Mouse (Mus musculus): ENCODE measurements around the gene Ppard. TPM values are rescaled to one million over a fixed set of nuclear protein-coding genes. Genes with fewer than 3 reads are reported as not detected.

The Ppard gene
- total and polyA plus RNA-seq, 2 experiments from 2014 or later, result 1.5 to 7.7 TPM

- Histone ChIP-seq H3K9ac (replicated peaks; ENCODE audit: low read length, poor library complexity, severe bottlenecking) (no peak overlapping the region), H3K9me3 (ENCODE audit: low read length) (no peaks in the 10 kb centered on the region), H3K36me3 (ENCODE audit: insufficient read depth, low read length) (peaks cover 3% of the 10 kb centered on the region; the same call in 1 of the 2 replicates), H3K4me1 (ENCODE audit: insufficient read depth, low read length) (peaks cover 5% of the 10 kb centered on the region; the same call in 1 of the 2 replicates), H3K4me2 (ENCODE audit: low read depth, low read length, poor library complexity, severe bottlenecking) (no peak overlapping the region), H3K27me3 (ENCODE audit: insufficient read depth, low read length) (no peaks in the 10 kb centered on the region), H3K27ac (ENCODE audit: low read depth, low read length) (no peak overlapping the region), H3K4me3 (ENCODE audit: low read depth, low read length) (no peak overlapping the region)
- WGBS, result 80% methylated on average over 4 of the region's 4 CpGs
- ATAC-seq (ENCODE audit: low FRiP score), result no peak
- TF ChIP-seq CTCF (IDR thresholded peaks at IDR 0.05), result no peak
- no peak for DNase-seq (ENCODE audit: low spot score)
Measured at GRCm38 (mm10) chr17:28236636-28237015, 4.1 kb downstream of the Ppard start.

- H3K27ac ChIP-seq (ENCODE audit: low read depth, low read length), result no peak overlapping the region
- H3K36me3 ChIP-seq (ENCODE audit: insufficient read depth, low read length), result peaks cover 3% of the 10 kb centered on the region; the same call in 1 of the 2 replicates
- H3K9ac ChIP-seq (replicated peaks; ENCODE audit: low read length, poor library complexity, severe bottlenecking), result no peak overlapping the region
- H3K27me3 ChIP-seq (ENCODE audit: insufficient read depth, low read length), result no peaks in the 10 kb centered on the region
- no peaks in the 10 kb centered on the region for H3K9me3 ChIP-seq (ENCODE audit: low read length)
- no peak overlapping the region for H3K4me3 ChIP-seq (ENCODE audit: low read depth, low read length)
- WGBS, result 56% methylated on average over 5 of the region's 5 CpGs
- DNase-seq (ENCODE audit: low spot score), result no peak
- ATAC-seq (ENCODE audit: low FRiP score), result no peak
- TF ChIP-seq CTCF (IDR thresholded peaks at IDR 0.05), result no peak
- H3K4me1 ChIP-seq (ENCODE audit: insufficient read depth, low read length), result peaks cover 5% of the 10 kb centered on the region; the same call in 1 of the 2 replicates
- H3K4me2 ChIP-seq (ENCODE audit: low read depth, low read length, poor library complexity, severe bottlenecking), result no peak overlapping the region
Measured at GRCm38 (mm10) chr17:28237362-28237761, 4.9 kb downstream of the Ppard start.

- Histone ChIP-seq H3K9me3 (ENCODE audit: low read length) (no peaks in the 10 kb centered on the region), H3K27me3 (ENCODE audit: insufficient read depth, low read length) (no peaks in the 10 kb centered on the region), H3K4me2 (ENCODE audit: low read depth, low read length, poor library complexity, severe bottlenecking) (no peak overlapping the region), H3K4me1 (ENCODE audit: insufficient read depth, low read length) (peaks cover 5% of the 10 kb centered on the region; the same call in 1 of the 2 replicates), H3K36me3 (ENCODE audit: insufficient read depth, low read length) (peaks cover 3% of the 10 kb centered on the region; the same call in 1 of the 2 replicates), H3K27ac (ENCODE audit: low read depth, low read length) (no peak overlapping the region), H3K4me3 (ENCODE audit: low read depth, low read length) (no peak overlapping the region), H3K9ac (replicated peaks; ENCODE audit: low read length, poor library complexity, severe bottlenecking) (no peak overlapping the region)
- DNase-seq (ENCODE audit: low spot score), result no peak
- ATAC-seq (ENCODE audit: low FRiP score), result no peak
- no peak for TF ChIP-seq CTCF (IDR thresholded peaks at IDR 0.05)
- WGBS, result 62% methylated on average over 6 of the region's 6 CpGs
Measured at GRCm38 (mm10) chr17:28237874-28238273, 5.4 kb downstream of the Ppard start.

GRCm38 (mm10) chr17:28240846-28241245 lies 8.3 kb downstream of the Ppard start:
- no peak overlapping the region for H3K4me2 ChIP-seq (ENCODE audit: low read depth, low read length, poor library complexity, severe bottlenecking)
- H3K9ac ChIP-seq (replicated peaks; ENCODE audit: low read length, poor library complexity, severe bottlenecking), result no peak overlapping the region
- no peaks in the 10 kb centered on the region for H3K9me3 ChIP-seq (ENCODE audit: low read length)
- no peaks in the 10 kb centered on the region for H3K27me3 ChIP-seq (ENCODE audit: insufficient read depth, low read length)
- peaks cover 3% of the 10 kb centered on the region; the same call in 1 of the 2 replicates for H3K36me3 ChIP-seq (ENCODE audit: insufficient read depth, low read length)
- H3K4me3 ChIP-seq (ENCODE audit: low read depth, low read length), result no peak overlapping the region
- TF ChIP-seq CTCF (IDR thresholded peaks at IDR 0.05), result no peak
- DNase-seq (ENCODE audit: low spot score), result no peak
- peaks cover 5% of the 10 kb centered on the region; the same call in 1 of the 2 replicates for H3K4me1 ChIP-seq (ENCODE audit: insufficient read depth, low read length)
- ATAC-seq (ENCODE audit: low FRiP score), result no peak
- 100% methylated on average over 5 of the region's 5 CpGs for WGBS
- no peak overlapping the region for H3K27ac ChIP-seq (ENCODE audit: low read depth, low read length)

GRCm38 (mm10) chr17:28242296-28242695 lies 9.8 kb downstream of the Ppard start:
- H3K27ac ChIP-seq (ENCODE audit: low read depth, low read length), result no peak overlapping the region
- no peak overlapping the region for H3K4me3 ChIP-seq (ENCODE audit: low read depth, low read length)
- 91% methylated on average over 6 of the region's 6 CpGs for WGBS
- DNase-seq (ENCODE audit: low spot score), result no peak
- no peak for ATAC-seq (ENCODE audit: low FRiP score)
- H3K27me3 ChIP-seq (ENCODE audit: insufficient read depth, low read length), result no peaks in the 10 kb centered on the region
- no peaks in the 10 kb centered on the region for H3K9me3 ChIP-seq (ENCODE audit: low read length)
- no peaks in the 10 kb centered on the region for H3K4me1 ChIP-seq (ENCODE audit: insufficient read depth, low read length)
- H3K4me2 ChIP-seq (ENCODE audit: low read depth, low read length, poor library complexity, severe bottlenecking), result no peak overlapping the region
- H3K9ac ChIP-seq (replicated peaks; ENCODE audit: low read length, poor library complexity, severe bottlenecking), result no peak overlapping the region
- no peak for TF ChIP-seq CTCF (IDR thresholded peaks at IDR 0.05)
- peaks cover 3% of the 10 kb centered on the region; the same call in 1 of the 2 replicates for H3K36me3 ChIP-seq (ENCODE audit: insufficient read depth, low read length)

- Histone ChIP-seq H3K9ac (replicated peaks; ENCODE audit: low read length, poor library complexity, severe bottlenecking) (no peak overlapping the region), H3K4me2 (ENCODE audit: low read depth, low read length, poor library complexity, severe bottlenecking) (no peak overlapping the region), H3K27ac (ENCODE audit: low read depth, low read length) (peak overlapping the region; percentile 26; the same call in 1 of the 2 replicates), H3K27me3 (ENCODE audit: insufficient read depth, low read length) (no peaks in the 10 kb centered on the region), H3K9me3 (ENCODE audit: low read length) (no peaks in the 10 kb centered on the region), H3K36me3 (ENCODE audit: insufficient read depth, low read length) (peaks cover 3% of the 10 kb centered on the region; the same call in 1 of the 2 replicates), H3K4me1 (ENCODE audit: insufficient read depth, low read length) (no peaks in the 10 kb centered on the region), H3K4me3 (ENCODE audit: low read depth, low read length) (no peak overlapping the region)
- DNase-seq (ENCODE audit: low spot score), result no peak
- ATAC-seq (ENCODE audit: low FRiP score), result no peak
- WGBS, result 74% methylated on average over 6 of the region's 6 CpGs
- no peak for TF ChIP-seq CTCF (IDR thresholded peaks at IDR 0.05)
Measured at GRCm38 (mm10) chr17:28244214-28244613, 11.7 kb downstream of the Ppard start.

All from midbrain, postnatal 0 days (tissue).